Mouse (Mus musculus) brain, embryonic 18.5 days (tissue): ENCODE results near the gene Lysmd4.

Source experiments
- DNase-seq: peaks from one replicate; pipeline ENCODE4 v3.0.0-alpha.2; 2012; ENCODE audit warnings: low read depth, low spot score

Gene Lysmd4

GRCm38 (mm10) chr7:67222220-67222862 lies at the start of gene Lysmd4:
TSS of gene Lysmd4 (plus strand) at chr7:67222544.
- DNase-seq: peak; percentile 80

DNA sequence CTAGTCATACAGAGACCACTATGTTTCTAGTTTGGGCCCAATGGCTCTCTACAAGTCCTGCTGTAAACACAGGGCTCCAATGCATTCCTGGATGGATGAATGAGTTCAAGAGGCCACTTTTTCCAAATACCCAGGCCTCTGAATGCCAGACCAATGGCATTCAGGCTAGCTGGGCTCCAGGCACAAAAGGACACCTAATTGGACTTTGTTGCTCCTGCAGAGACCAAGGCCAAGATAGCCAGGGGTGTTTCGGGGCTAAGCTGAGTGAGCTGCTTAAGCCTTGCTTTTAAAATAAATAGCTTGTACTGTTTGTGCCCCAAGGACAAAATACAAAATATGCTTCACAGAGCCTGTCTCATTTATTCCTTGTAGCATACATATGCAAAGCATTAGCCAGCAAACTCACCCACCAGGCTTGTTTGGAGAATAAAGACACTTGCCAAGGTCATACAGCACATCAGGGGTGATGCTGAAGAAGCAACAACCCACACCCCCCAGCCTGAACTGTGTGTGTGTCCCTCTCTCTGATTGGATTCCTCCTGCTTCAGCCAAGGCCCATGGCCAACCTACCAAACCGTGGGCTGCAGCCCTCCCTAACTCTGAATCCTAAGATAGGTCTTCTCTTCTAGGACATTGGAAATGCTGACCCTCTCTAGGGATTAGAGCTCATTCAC lies 48.7 kb upstream of the Lysmd4 start:
- DNase-seq: no peak

DNA sequence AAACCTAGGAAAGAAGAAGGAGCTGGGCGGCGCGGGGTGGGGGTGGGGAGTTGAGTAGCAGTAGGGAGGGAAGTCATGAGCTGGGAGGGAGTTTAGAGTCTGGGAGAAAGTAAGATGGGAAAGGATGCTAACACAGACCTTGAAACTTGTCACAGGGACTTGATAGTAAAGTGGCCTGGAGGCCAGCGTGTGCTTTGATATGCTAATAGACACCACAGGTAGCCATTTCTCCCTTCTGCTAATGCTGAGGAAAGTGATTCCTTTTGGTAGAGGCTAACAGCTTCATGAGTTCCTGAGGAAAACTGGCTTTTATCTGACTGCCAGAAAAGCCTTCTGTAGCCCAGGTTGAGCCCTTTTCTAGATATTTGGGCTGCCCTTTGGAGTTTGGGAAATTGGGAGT lies 38.6 kb upstream of the Lysmd4 start:
- DNase-seq: no peak

DNA sequence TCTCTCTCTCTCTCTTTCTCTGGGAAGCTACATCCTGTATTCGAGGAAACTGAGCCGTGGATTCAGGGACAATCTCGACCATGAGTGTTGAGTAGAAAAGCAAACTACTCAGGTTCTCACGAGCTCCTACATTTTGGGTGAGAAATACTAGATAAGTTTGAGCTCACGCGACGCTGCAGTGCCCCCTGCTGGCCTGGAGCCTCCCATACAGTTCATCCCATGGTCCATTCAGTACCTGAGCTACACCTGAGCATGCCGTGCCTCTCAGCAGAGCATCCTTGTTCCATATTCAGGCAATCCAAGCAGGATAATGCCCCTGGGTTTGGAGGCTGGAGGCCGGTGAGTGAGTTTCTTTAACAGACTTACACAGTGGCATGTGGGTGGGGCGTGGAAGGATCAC lies 22.9 kb upstream of the Lysmd4 start:
- DNase-seq: no peak

GRCm38 (mm10) chr7:67203625-67204024 lies 18.7 kb upstream of the Lysmd4 start:
- no peak for DNase-seq

DNA sequence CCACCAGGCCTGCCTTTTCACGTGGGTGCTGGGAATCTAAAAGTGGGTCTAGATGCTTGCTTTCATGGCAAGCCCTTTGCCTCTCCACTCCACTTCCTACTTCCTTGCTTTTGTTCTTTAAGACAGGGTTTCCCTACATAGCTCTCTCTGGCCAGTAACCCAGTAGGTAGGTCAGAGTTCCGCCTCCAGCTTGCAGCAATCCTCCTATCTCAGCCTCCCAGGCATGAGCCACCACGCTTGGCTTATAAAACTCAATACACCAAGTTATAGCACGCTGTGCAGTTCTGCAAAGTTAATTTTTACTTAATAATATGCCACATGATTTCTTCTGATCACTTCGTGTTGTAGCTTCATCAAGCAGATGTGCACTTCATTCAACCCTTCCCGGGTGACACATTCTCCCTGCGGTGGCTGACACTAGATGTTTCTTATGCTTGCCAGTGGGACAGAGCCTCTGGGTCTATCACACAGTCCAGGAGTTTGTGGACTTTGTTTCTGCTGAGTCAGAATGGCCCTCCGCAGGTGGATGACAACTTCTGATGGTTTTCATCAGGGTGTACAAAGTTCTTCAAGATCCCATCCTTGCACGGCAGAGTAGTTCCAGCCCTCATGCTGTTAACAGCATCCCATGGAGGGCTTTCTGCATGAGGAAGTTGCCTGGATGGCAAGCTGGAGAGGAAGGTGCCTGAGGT lies 16.5 kb upstream of the Lysmd4 start:
- no peak for DNase-seq

- DNase-seq: no peak
Measured at GRCm38 (mm10) chr7:67206496-67206895, 15.8 kb upstream of the Lysmd4 start.

GRCm38 (mm10) chr7:67207701-67208100 lies 14.6 kb upstream of the Lysmd4 start:
- DNase-seq: no peak

DNA sequence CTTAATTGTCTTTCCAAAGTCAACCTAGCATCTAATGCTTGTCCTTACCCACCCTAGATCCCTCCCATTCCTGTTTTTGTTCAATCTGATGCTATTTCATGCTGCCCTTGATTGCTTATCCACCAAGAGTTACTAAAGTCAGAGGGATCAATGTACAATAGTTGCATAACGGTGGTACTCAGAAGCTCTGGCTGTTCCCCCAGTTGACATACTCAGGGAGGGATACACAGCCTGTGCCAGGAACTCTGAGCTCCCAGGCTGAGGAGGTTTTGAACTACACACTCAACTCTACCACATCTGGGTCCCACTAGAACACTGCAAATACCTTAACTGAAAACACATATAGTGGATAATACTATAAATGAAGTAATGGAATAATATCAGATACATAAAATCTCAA lies 14.0 kb upstream of the Lysmd4 start:
- DNase-seq: no peak

GRCm38 (mm10) chr7:67210004-67210833 lies 12.1 kb upstream of the Lysmd4 start:
- DNase-seq: no peak

- no peak for DNase-seq
Measured at GRCm38 (mm10) chr7:67211341-67211740, 11.0 kb upstream of the Lysmd4 start.

- DNase-seq: no peak
Measured at GRCm38 (mm10) chr7:67211971-67212370, 10.4 kb upstream of the Lysmd4 start.

DNA sequence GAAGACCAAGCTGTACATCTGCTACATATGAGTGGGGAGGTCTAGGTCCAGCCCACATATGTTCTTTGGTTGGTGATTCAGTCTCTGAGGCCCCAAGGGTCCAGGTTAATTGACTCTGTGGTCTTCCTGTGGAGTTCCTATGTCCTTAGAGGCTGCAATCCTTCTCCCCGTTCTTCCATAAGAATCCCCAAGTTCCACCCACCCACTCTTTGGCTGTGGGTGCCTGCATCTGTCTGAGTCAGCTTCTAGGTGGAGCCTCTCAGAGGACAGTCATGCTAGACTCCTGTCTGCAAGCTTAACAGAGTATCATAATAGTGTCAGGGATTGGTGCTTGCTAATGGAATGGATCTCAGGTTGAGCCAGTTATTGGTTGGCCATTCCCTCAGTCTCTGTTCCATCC lies 8.8 kb upstream of the Lysmd4 start:
- DNase-seq: no peak

DNA sequence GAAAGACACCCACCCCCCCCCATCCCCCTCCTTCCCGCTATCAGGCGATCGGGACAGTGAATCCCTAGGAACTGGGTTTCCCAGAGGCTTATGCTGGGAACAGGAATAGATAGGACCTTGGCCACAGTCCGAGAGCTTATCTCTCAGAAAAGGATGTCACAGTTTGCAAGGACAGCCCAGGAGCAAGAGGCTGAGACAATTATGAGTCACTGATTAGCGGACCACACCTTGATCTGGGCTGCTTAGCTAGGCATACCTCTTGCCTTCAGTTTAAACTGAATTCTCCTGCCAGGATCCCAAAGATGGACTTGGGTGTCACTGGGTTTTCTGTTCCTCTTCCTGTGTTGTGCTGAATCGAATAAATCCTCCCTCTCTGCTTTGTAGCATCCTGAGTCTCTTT lies 6.0 kb upstream of the Lysmd4 start:
- DNase-seq: no peak

- DNase-seq: no peak
Measured at GRCm38 (mm10) chr7:67217025-67217424, 5.3 kb upstream of the Lysmd4 start.

DNA sequence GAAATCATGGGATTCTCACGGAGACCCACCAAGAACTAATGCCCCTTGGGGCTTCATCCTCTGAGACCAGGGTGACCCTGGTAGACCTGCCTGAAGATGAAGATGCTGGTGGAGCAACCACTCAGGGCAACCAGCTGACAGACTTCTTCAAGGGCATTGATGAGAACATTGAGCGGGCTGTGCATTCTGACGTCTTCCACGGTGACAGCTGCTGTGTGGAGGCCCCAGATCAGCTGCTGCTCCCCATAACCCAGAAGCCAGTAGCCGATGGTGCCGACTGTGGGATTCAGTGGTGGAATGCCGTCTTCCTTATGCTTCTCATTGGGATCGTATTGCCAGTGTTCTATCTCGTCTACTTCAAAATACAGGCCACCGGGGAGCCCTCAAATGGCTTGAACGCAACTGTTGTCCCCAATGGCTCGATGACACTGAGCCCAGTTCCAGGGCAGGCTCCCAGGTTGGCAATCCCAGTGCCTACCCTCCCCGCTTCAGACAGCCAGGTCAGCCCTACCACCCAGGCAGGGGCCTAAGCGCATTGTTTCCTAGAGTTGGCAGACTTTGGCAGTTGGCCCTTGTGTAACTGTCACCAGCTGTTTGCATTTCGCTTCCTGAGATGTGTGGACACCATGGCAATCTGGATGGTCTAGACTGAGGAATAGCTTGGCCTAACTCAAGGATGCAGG lies 3.7 kb downstream of the Lysmd4 start:
- DNase-seq: no peak

GRCm38 (mm10) chr7:67227538-67227937 lies 5.2 kb downstream of the Lysmd4 start:
- no peak for DNase-seq

DNA sequence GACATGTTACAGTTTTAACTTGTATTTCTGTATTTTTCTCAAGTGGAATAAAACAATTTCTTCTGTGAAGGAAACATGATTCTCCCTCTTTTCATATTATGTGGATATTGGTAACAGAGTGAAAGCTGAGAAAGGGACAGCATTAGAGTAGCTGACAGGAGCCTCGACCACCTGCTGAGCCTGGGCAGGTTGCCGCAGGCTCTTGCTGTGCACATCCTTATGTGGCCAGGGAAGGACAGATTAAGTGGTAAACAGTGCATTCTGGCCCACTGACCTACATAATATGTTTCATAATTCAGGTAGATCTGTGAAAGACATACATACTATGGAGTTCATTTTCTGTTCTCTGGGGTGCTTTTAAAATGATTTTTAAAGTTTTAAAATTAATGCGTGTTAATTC lies 6.0 kb downstream of the Lysmd4 start:
- DNase-seq: no peak

- DNase-seq: no peak
Measured at GRCm38 (mm10) chr7:67228891-67229602, 6.7 kb downstream of the Lysmd4 start.

- DNase-seq: no peak
Measured at GRCm38 (mm10) chr7:67229701-67230100, 7.4 kb downstream of the Lysmd4 start.

GRCm38 (mm10) chr7:67230221-67230620 lies 7.9 kb downstream of the Lysmd4 start:
- peak; percentile 24 for DNase-seq
